In genomic region chr19:7239574-7239973, GRCm38 (mm10) we compare ENCODE assay signal across 8 mouse cellular contexts. TPM values are rescaled to one million over a fixed set of nuclear protein-coding genes. Genes with fewer than 3 reads are reported as not detected.
DNase-seq lines count a peak whose midpoint lies in the region; ATAC-seq and TF ChIP-seq lines count a peak whose summit lies in the region.

No protein-coding gene starts in this region.

- H3K4me1 ChIP-seq in embryonic facial prominence, embryonic 13.5 days = peaks cover 17% of the 10 kb centered on the region
- H3K4me1 ChIP-seq in intestine, embryonic 15.5 days (replicated peaks) = peaks cover 13% of the 10 kb centered on the region

- WGBS in embryonic facial prominence, embryonic 13.5 days = 82% methylated on average over 3 of the region's 3 CpGs
- 84% methylated on average over 3 of the region's 3 CpGs for WGBS in intestine, embryonic 15.5 days

- H3K9me3 ChIP-seq in embryonic facial prominence, embryonic 13.5 days = no peaks in the 10 kb centered on the region
- no peaks in the 10 kb centered on the region for H3K9me3 ChIP-seq in intestine, embryonic 15.5 days

- H3K4me2 ChIP-seq in embryonic facial prominence, embryonic 13.5 days = peak overlapping the region; percentile 92
- H3K4me2 ChIP-seq in intestine, embryonic 15.5 days (replicated peaks) = peak overlapping the region; percentile 90
- peak overlapping the region; percentile 89 for H3K4me2 ChIP-seq in myocyte (ENCODE audit: low read depth)

- H3K36me3 ChIP-seq in embryonic facial prominence, embryonic 13.5 days = 0 out of 2 replicates have a peak, but pooled peaks cover 6% of the 10 kb centered on the region
- H3K36me3 ChIP-seq in intestine, embryonic 15.5 days = peaks cover 8% of the 10 kb centered on the region; the same call in 1 of the 2 replicates
- H3K36me3 ChIP-seq in myocyte (ENCODE audit: control insufficient read depth, insufficient read depth) = no peaks in the 10 kb centered on the region

- peak overlapping the region; percentile 65 for H3K4me3 ChIP-seq in layer of hippocampus, adult 2 months
- H3K4me3 ChIP-seq in embryonic facial prominence, embryonic 13.5 days = peak overlapping the region; percentile 76
- peak overlapping the region; percentile 81; the same call in 1 of the 2 replicates for H3K4me3 ChIP-seq in intestine, embryonic 15.5 days (replicated peaks)
- peak overlapping the region; percentile 82 for H3K4me3 ChIP-seq in myocyte

- TF ChIP-seq POLR2A in myocyte (IDR thresholded peaks at IDR 0.05; ENCODE audit: insufficient read length, low read depth) = no peak

- TF ChIP-seq CTCF in layer of hippocampus, adult 2 months (conservative IDR thresholded peaks at IDR 0.05) = no peak

- H3ac ChIP-seq in myocyte (ENCODE audit: control insufficient read depth, insufficient read length) = no peak overlapping the region

- peak overlapping the region; percentile 88; the same call in 1 of the 2 replicates for H3K27ac ChIP-seq in layer of hippocampus, adult 2 months
- no peak overlapping the region for H3K27ac ChIP-seq in embryonic facial prominence, embryonic 13.5 days
- H3K27ac ChIP-seq in intestine, embryonic 15.5 days = no peak overlapping the region

- ATAC-seq in embryonic facial prominence, embryonic 13.5 days (ENCODE audit: insufficient number of reproducible peaks, insufficient read depth, low FRiP score, low TSS enrichment, low read depth) = no peak
- no peak for ATAC-seq in intestine, embryonic 15.5 days

- peaks cover 50% of the 10 kb centered on the region for H3K79me2 ChIP-seq in myocyte (ENCODE audit: control insufficient read depth, insufficient read depth)

- H3K27me3 ChIP-seq in embryonic facial prominence, embryonic 13.5 days = no peaks in the 10 kb centered on the region
- H3K27me3 ChIP-seq in intestine, embryonic 15.5 days (replicated peaks) = no peaks in the 10 kb centered on the region
- H3K27me3 ChIP-seq in myocyte (ENCODE audit: control insufficient read depth, insufficient read depth, insufficient read length) = no peaks in the 10 kb centered on the region

- peak overlapping the region; percentile 92 for H3K9ac ChIP-seq in embryonic facial prominence, embryonic 13.5 days
- H3K9ac ChIP-seq in intestine, embryonic 15.5 days = peak overlapping the region; percentile 78

- no peak for DNase-seq in layer of hippocampus, adult 2 months (ENCODE audit: low spot score in 2 of 2)
- no peak for DNase-seq in layer of hippocampus, adult 11-12 months (ENCODE audit: low spot score)
- DNase-seq in cerebellum, adult 18-20 months = no peak
- DNase-seq in gastrocnemius, adult 8-10 months (ENCODE audit: low spot score in 2 of 2) = no peak
- DNase-seq in adrenal gland, postnatal 10 days = no peak

TF ChIP-seq in myocyte, 11 proteins besides CTCF, POLR2A, EP300 and RAD21:
- no peak for TF ChIP-seq TCF12 (IDR thresholded peaks at IDR 0.05; ENCODE audit: insufficient read depth, poor library complexity, severe bottlenecking)
- TF ChIP-seq USF1 (IDR thresholded peaks at IDR 0.05; ENCODE audit: low read depth) = no peak
- no peak for TF ChIP-seq MYOD1 (IDR thresholded peaks at IDR 0.05; ENCODE audit: control insufficient read depth in 1 of 3, insufficient read length in 2 of 3, low read depth in 2 of 3)
- TF ChIP-seq SRF (IDR thresholded peaks at IDR 0.05; ENCODE audit: control insufficient read depth, insufficient read length, low read depth) = no peak
- TF ChIP-seq MYOG (IDR thresholded peaks at IDR 0.05; ENCODE audit: control insufficient read depth in 1 of 3, insufficient read depth in 1 of 3, insufficient read length in 2 of 3, low read depth in 2 of 3) = no peak
- TF ChIP-seq TCF3 (IDR thresholded peaks at IDR 0.05; ENCODE audit: insufficient read length, low read depth) = no peak
- no peak for TF ChIP-seq E2F4 (IDR thresholded peaks at IDR 0.05; ENCODE audit: insufficient read depth)

RNA-seq across cellular contexts. Expression of gene Naa40, which starts 1.4 kb away (rescaled TPM):
- 10 to 100 TPM; 34.2 to 38.1 TPM for total RNA-seq in layer of hippocampus, adult 2 months (2021)
- polyA plus RNA-seq in embryonic facial prominence, embryonic 13.5 days (2015; fragmentation: Nextera tagmentation; extraction: Ambion mirVana) = 56.9 and 57.1 TPM in 2 replicates
- polyA plus RNA-seq in intestine, embryonic 15.5 days (2015; fragmentation: Nextera tagmentation; extraction: Ambion mirVana) = 49.8 and 52.9 TPM in 2 replicates
- 10.3 TPM for polyA plus RNA-seq in myocyte (2012; fragmentation: generic; extraction: Trizol)
- total RNA-seq in gastrocnemius, adult 8-10 months (2022) = 10 to 100 TPM in 3 of 4 experiments, 1 to 10 TPM in 1; 9.2 to 12.4 (median 11.2) TPM
- total RNA-seq in adrenal gland, postnatal 10 days (2021) = 10 to 100 TPM; 27.2 to 38.8 TPM

RNA-seq across cellular contexts. Expression of gene Cox8a, which starts 22.2 kb away (rescaled TPM):
- 1,000 to 10,000 TPM in 1 of 2 experiments, 100 to 1,000 TPM in 1; 959 to 1,016 TPM for total RNA-seq in layer of hippocampus, adult 2 months (2021)
- polyA plus RNA-seq in embryonic facial prominence, embryonic 13.5 days (2015; fragmentation: Nextera tagmentation; extraction: Ambion mirVana) = 789 and 891 TPM in 2 replicates
- polyA plus RNA-seq in intestine, embryonic 15.5 days (2015; fragmentation: Nextera tagmentation; extraction: Ambion mirVana) = 1,343 and 1,351 TPM in 2 replicates
- 1,011 TPM for polyA plus RNA-seq in myocyte (2012; fragmentation: generic; extraction: Trizol)
- total RNA-seq in gastrocnemius, adult 8-10 months (2022) = 100 to 1,000 TPM in 1 of 4 experiments, 10 to 100 TPM in 3; 68.4 to 103 (median 82.9) TPM
- 1,000 to 10,000 TPM; 1,477 to 1,649 TPM for total RNA-seq in adrenal gland, postnatal 10 days (2021)

RNA-seq across cellular contexts. Expression of gene Rcor2, which starts 27.6 kb away (rescaled TPM):
- 10 to 100 TPM; 17.0 to 18.2 TPM for total RNA-seq in layer of hippocampus, adult 2 months (2021)
- polyA plus RNA-seq in embryonic facial prominence, embryonic 13.5 days (2015; fragmentation: Nextera tagmentation; extraction: Ambion mirVana) = 25.2 and 30.6 TPM in 2 replicates
- 12.1 and 12.8 TPM in 2 replicates for polyA plus RNA-seq in intestine, embryonic 15.5 days (2015; fragmentation: Nextera tagmentation; extraction: Ambion mirVana)
- polyA plus RNA-seq in myocyte (2012; fragmentation: generic; extraction: Trizol) = 34.1 TPM
- total RNA-seq in gastrocnemius, adult 8-10 months (2022) = 1 to 10 TPM; 1.8 to 4.2 (median 2.1) TPM
- total RNA-seq in adrenal gland, postnatal 10 days (2021) = 1 to 10 TPM; 4.5 to 7.6 TPM

RNA-seq across cellular contexts. Expression of gene Otub1, which starts 33.5 kb away (rescaled TPM):
- 100 to 1,000 TPM; 299 TPM for total RNA-seq in layer of hippocampus, adult 2 months (2021)
- 205 and 228 TPM in 2 replicates for polyA plus RNA-seq in embryonic facial prominence, embryonic 13.5 days (2015; fragmentation: Nextera tagmentation; extraction: Ambion mirVana)
- polyA plus RNA-seq in intestine, embryonic 15.5 days (2015; fragmentation: Nextera tagmentation; extraction: Ambion mirVana) = 166 and 172 TPM in 2 replicates
- polyA plus RNA-seq in myocyte (2012; fragmentation: generic; extraction: Trizol) = 112 TPM
- 10 to 100 TPM; 39.9 to 54.3 (median 43.5) TPM for total RNA-seq in gastrocnemius, adult 8-10 months (2022)
- 100 to 1,000 TPM; 104 to 105 TPM for total RNA-seq in adrenal gland, postnatal 10 days (2021)

Comparison
In these comparisons a context has a peak if more than half of its experiments do, and no peak if none do; other contexts are left out.
1. RNA of gene Cox8a, which starts 22.2 kb away (total RNA-seq): 1,477 to 1,649 TPM in adrenal gland, postnatal 10 days and 959 to 1,016 TPM in layer of hippocampus, adult 2 months; 68.4 to 103 TPM in gastrocnemius, adult 8-10 months; every median in the first group is over 4 times any median in the second.
2. Peak in every context shown above with its lines, with median percentiles within 50 percentile points of each other: H3K4me3 ChIP-seq and H3K4me2 ChIP-seq.